Mouse (Mus musculus): ENCODE data around the gene Zfp963.

DNA sequence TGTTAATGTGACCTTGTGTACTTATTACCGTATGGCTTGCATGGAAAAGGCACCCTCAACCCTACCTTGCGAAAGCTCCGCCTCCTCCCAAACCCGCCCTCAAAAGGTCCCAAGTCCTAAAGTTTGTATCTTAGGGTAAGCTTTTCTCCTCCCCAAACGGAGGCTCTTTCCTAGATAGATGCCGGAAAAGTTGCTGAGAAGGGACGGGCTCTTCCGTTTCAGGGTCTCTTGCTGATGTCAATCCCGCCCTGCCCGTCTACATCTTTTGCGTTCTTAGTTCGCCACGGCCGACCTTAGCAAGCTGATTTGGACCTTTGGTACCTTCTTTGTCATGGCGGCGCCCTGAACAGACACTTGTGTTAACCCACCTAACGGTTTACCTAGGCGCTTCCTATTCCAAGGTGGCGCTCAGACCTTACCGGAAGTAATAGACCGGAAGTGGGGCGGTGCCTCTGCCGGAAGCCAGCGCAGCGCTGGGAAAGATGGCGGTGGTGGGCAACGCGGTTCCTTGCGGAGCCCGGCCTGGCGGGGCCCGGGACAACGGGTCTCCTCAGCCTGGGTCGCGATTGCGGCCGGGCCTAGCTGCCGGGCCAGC, 41.1 kb upstream of the Zfp963 start, which contains the start of the genes Atp13a1 and Zfp866:
- TF ChIP-seq POLR2A (IDR thresholded peaks at IDR 0.05; ENCODE audit: insufficient read depth, low read depth, low read length) (peak; percentile 76), CTCF (IDR thresholded peaks at IDR 0.05; ENCODE audit: insufficient read depth, low read depth, low read length) (no peak)

All from olfactory bulb, adult 2 months (tissue).